Comparison of ENCODE assay signal across 10 mouse cellular contexts in the genomic region with DNA sequence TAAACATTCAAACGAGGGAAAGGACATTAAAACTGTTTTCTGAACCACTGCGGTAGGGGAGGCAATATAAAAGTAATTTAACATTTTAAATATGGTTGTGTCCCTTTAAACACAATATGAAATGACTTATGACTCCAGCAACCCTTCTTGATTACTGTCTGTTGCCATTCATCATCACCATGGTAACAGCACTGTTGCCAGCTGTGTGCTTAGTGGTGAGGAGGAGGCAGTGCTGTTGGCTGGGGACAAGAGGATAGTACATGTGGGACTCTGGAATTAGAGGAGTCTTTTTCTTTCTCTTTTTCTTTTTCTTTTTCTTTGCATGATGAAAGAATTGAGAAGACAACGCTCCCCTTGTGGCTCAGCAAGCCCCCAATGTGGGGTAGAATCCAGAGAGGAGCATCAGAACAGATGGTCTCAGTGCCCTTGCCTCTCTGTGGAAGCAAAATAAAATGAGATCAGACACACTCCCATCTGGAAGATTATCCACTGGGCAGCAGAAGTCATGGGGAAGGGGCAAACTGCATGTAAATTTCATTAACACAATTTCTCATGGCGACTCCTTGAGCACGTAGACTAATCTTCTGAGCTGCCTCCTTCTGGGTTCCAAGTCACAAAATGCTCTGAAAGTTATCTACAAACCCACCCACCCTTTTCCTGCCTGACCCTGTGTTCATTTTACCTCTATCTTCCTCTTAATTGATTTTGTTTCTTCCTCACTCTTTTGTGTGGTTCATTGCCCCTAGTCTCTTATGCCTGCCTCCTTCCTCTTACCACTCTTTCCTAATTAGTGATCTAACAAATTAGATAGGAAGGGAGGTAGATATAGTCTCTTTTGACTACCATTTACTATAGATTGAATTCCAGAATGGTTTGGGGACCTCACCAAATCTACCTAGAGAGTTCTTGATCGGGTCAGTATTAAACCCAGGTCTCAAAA.
DNase-seq lines count a peak whose midpoint lies in the region; ATAC-seq and TF ChIP-seq lines count a peak whose summit lies in the region.
"Had no signal": no experiment of that assay in that cellular context is flagged by ENCODE, and none has a peak within 500 bp of the region (broad histone marks: within the 10 kb centered on the region; RNA-seq: fewer than 3 reads in every experiment).

No protein-coding gene starts in this region.

- H3K27me3 ChIP-seq in hindbrain, embryonic 14.5 days (ENCODE audit: control insufficient read depth, insufficient read depth, low read length), result no peaks in the 10 kb centered on the region
- no peaks in the 10 kb centered on the region for H3K27me3 ChIP-seq in neural tube, embryonic 13.5 days
- H3K27me3 ChIP-seq: embryonic facial prominence, embryonic 13.5 days; liver, embryonic 15.5 days had no signal

- DNase-seq in gastrocnemius, adult 2 months, result peak; percentile 21
- DNase-seq in gastrocnemius, adult 8-10 months (ENCODE audit: low spot score in 2 of 2), result no peak
- peak; percentile 18 for DNase-seq in embryo, embryonic 11 days
- peak; percentile 66 for DNase-seq in hindbrain, embryonic 14.5 days (ENCODE audit: low spot score)
- DNase-seq in left cerebral cortex, postnatal 36 days (ENCODE audit: low spot score in 2 of 2), result no peak
- no peak for DNase-seq in kidney, postnatal 4 days
- no peak for DNase-seq in B cell, adult 2 months

- 0 out of 2 replicates have a peak, but pooled peaks cover 4% of the 10 kb centered on the region for H3K9me3 ChIP-seq in hindbrain, embryonic 14.5 days (ENCODE audit: control insufficient read depth, low read length)
- peaks cover 5% of the 10 kb centered on the region; the same call in 1 of the 2 replicates for H3K9me3 ChIP-seq in neural tube, embryonic 13.5 days
- H3K9me3 ChIP-seq: liver, embryonic 15.5 days had no signal

- no peaks in the 10 kb centered on the region for H3K36me3 ChIP-seq in hindbrain, embryonic 14.5 days (replicated peaks; ENCODE audit: control insufficient read depth, insufficient read depth)
- no peaks in the 10 kb centered on the region for H3K36me3 ChIP-seq in neural tube, embryonic 13.5 days
- H3K36me3 ChIP-seq: embryonic facial prominence, embryonic 13.5 days; liver, embryonic 15.5 days had no signal

- peak; percentile 95 for ATAC-seq in hindbrain, embryonic 14.5 days (ENCODE audit: low FRiP score)
- ATAC-seq in neural tube, embryonic 13.5 days (ENCODE audit: low read depth), result peak; percentile 93

- H3K9ac ChIP-seq in hindbrain, embryonic 14.5 days, result no peak overlapping the region
- no peak overlapping the region for H3K9ac ChIP-seq in neural tube, embryonic 13.5 days
- H3K9ac ChIP-seq: embryonic facial prominence, embryonic 13.5 days; liver, embryonic 15.5 days had no signal

- H3K4me1 ChIP-seq in hindbrain, embryonic 14.5 days (replicated peaks; ENCODE audit: control insufficient read depth, insufficient read depth, low read length), result peaks cover 9% of the 10 kb centered on the region
- H3K4me1 ChIP-seq in neural tube, embryonic 13.5 days (replicated peaks), result peaks cover 12% of the 10 kb centered on the region
- H3K4me1 ChIP-seq: embryonic facial prominence, embryonic 13.5 days; liver, embryonic 15.5 days had no signal

- TF ChIP-seq CTCF in gastrocnemius, adult 2 months (IDR thresholded peaks at IDR 0.05), result no peak

- H3K4me3 ChIP-seq in gastrocnemius, adult 2 months, result no peak overlapping the region
- no peak overlapping the region for H3K4me3 ChIP-seq in hindbrain, embryonic 14.5 days (replicated peaks; ENCODE audit: low read length)
- H3K4me3 ChIP-seq in neural tube, embryonic 13.5 days, result no peak overlapping the region
- H3K4me3 ChIP-seq: embryonic facial prominence, embryonic 13.5 days; liver, embryonic 15.5 days had no signal

- H3K4me2 ChIP-seq in hindbrain, embryonic 14.5 days (replicated peaks), result no peak overlapping the region; the same call in 1 of the 2 replicates
- H3K4me2 ChIP-seq in neural tube, embryonic 13.5 days, result no peak overlapping the region
- H3K4me2 ChIP-seq: embryonic facial prominence, embryonic 13.5 days; liver, embryonic 15.5 days had no signal

- WGBS in hindbrain, embryonic 14.5 days, result 56% methylated on average over 6 of the region's 6 CpGs
- WGBS in neural tube, embryonic 13.5 days, result 56% methylated on average over 6 of the region's 6 CpGs

- no peak overlapping the region for H3K27ac ChIP-seq in gastrocnemius, adult 2 months
- H3K27ac ChIP-seq in hindbrain, embryonic 14.5 days, result peak overlapping the region; percentile 49
- H3K27ac ChIP-seq in neural tube, embryonic 13.5 days (replicated peaks), result peak overlapping the region; percentile 54; the same call in 1 of the 2 replicates
- H3K27ac ChIP-seq: embryonic facial prominence, embryonic 13.5 days; liver, embryonic 15.5 days had no signal

- intact Hi-C loops in gastrocnemius, adult 2 months (cut with DNase I), result no loop called here
- intact Hi-C loops in left cerebral cortex, postnatal 36 days (cut with DNase I), result no loop called here

Comparison
In these comparisons a context has a peak if more than half of its experiments do, and no peak if none do; other contexts are left out.
1. DNase-seq: peak in gastrocnemius, adult 2 months (single experiment), embryo, embryonic 11 days (single experiment) and hindbrain, embryonic 14.5 days (single experiment); none in gastrocnemius, adult 8-10 months (0 of 2), left cerebral cortex, postnatal 36 days (0 of 2), kidney, postnatal 4 days (0 of 2) and B cell, adult 2 months (0 of 2).